Comparison of ENCODE assay signal across 21 mouse cellular contexts in the genomic region with DNA sequence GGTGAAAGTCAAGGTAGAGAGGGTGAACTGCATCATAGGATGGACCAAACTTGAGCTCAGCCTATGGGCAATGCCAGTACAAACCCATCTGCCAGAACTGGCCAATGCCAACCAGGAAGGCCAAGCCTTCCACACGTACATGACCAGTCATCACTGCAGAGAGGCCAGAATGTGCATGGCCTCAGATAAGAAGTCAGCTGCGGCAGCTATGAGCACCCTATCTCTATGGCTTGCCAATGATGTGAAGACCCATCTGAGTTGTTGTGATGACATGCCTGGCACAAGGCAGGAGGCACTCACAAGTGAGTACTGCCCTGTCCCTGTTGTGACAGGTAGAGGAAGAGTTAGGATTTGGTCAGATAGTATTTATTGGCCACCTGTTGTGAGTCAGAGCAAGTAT.
DNase-seq lines count a peak whose midpoint lies in the region; ATAC-seq lines count a peak whose summit lies in the region.
"Had no signal": no experiment of that assay in that cellular context is flagged by ENCODE, and none has a peak within 500 bp of the region (broad histone marks: within the 10 kb centered on the region; RNA-seq: fewer than 3 reads in every experiment).

No protein-coding gene starts in this region.

- H3K27me3 ChIP-seq in intestine, embryonic 16.5 days (replicated peaks; ENCODE audit: control insufficient read depth, insufficient read depth, low read length) = no peaks in the 10 kb centered on the region
- H3K27me3 ChIP-seq in intestine, embryonic 15.5 days (replicated peaks) = no peaks in the 10 kb centered on the region
- no peaks in the 10 kb centered on the region for H3K27me3 ChIP-seq in liver, embryonic 11.5 days (replicated peaks; ENCODE audit: control insufficient read depth, insufficient read depth, low read length)
- no peaks in the 10 kb centered on the region for H3K27me3 ChIP-seq in liver, embryonic 15.5 days
- H3K27me3 ChIP-seq: embryonic facial prominence, embryonic 13.5 days; forebrain, embryonic 12.5 days had no signal

- no peak overlapping the region for H3K4me3 ChIP-seq in intestine, embryonic 16.5 days (ENCODE audit: low read length)
- H3K4me3 ChIP-seq in intestine, embryonic 15.5 days (replicated peaks) = no peak overlapping the region
- no peak overlapping the region for H3K4me3 ChIP-seq in liver, embryonic 11.5 days (ENCODE audit: low read depth, low read length)
- no peak overlapping the region for H3K4me3 ChIP-seq in liver, embryonic 15.5 days (replicated peaks)
- H3K4me3 ChIP-seq: embryonic facial prominence, embryonic 13.5 days; forebrain, embryonic 12.5 days; heart, embryonic 12.5 days; hindbrain, embryonic 10.5 days had no signal

- ATAC-seq in intestine, embryonic 16.5 days = peak; percentile 33; the same call in 1 of the 2 replicates
- ATAC-seq in intestine, embryonic 15.5 days = no peak
- peak; percentile 64 for ATAC-seq in liver, embryonic 11.5 days (replicated peaks; ENCODE audit: low FRiP score)
- peak; percentile 57 for ATAC-seq in liver, embryonic 15.5 days (ENCODE audit: insufficient read depth)
- peak; percentile 91 for ATAC-seq in megakaryocyte-erythroid progenitor cell, adult 5-6 weeks (replicated peaks; ENCODE audit: low FRiP score, low TSS enrichment, poor library complexity, severe bottlenecking)
- ATAC-seq: activated CD4-positive, CD25-positive, alpha-beta regulatory T cell, adult 4 months; forebrain, embryonic 16.5 days; Patski had no signal

- H3K9ac ChIP-seq in intestine, embryonic 16.5 days (ENCODE audit: low read depth, low read length) = no peak overlapping the region
- no peak overlapping the region for H3K9ac ChIP-seq in intestine, embryonic 15.5 days
- H3K9ac ChIP-seq in liver, embryonic 11.5 days (ENCODE audit: low read depth, low read length) = no peak overlapping the region
- no peak overlapping the region for H3K9ac ChIP-seq in liver, embryonic 15.5 days
- H3K9ac ChIP-seq: embryonic facial prominence, embryonic 13.5 days; forebrain, embryonic 12.5 days; heart, embryonic 12.5 days had no signal

- intact Hi-C loops in left cerebral cortex, postnatal 14 days (cut with DNase I) = no loop called here

- H3K36me3 ChIP-seq in intestine, embryonic 16.5 days (ENCODE audit: control insufficient read depth, insufficient read depth, low read length) = no peaks in the 10 kb centered on the region
- no peaks in the 10 kb centered on the region for H3K36me3 ChIP-seq in intestine, embryonic 15.5 days
- H3K36me3 ChIP-seq in liver, embryonic 11.5 days (ENCODE audit: control insufficient read depth, insufficient read depth, low read length) = no peaks in the 10 kb centered on the region
- H3K36me3 ChIP-seq in liver, embryonic 15.5 days (replicated peaks) = no peaks in the 10 kb centered on the region
- H3K36me3 ChIP-seq: embryonic facial prominence, embryonic 13.5 days; forebrain, embryonic 12.5 days; heart, embryonic 12.5 days; hindbrain, embryonic 10.5 days had no signal

- no peaks in the 10 kb centered on the region for H3K4me1 ChIP-seq in intestine, embryonic 16.5 days (ENCODE audit: control insufficient read depth, insufficient read depth, low read length)
- H3K4me1 ChIP-seq in intestine, embryonic 15.5 days (replicated peaks) = no peaks in the 10 kb centered on the region
- H3K4me1 ChIP-seq in liver, embryonic 11.5 days (replicated peaks; ENCODE audit: control insufficient read depth, insufficient read depth, low read length) = no peaks in the 10 kb centered on the region; the same call in none of the 2 replicates
- H3K4me1 ChIP-seq in liver, embryonic 15.5 days (replicated peaks) = peaks cover 15% of the 10 kb centered on the region
- H3K4me1 ChIP-seq: embryonic facial prominence, embryonic 13.5 days had no signal

- no peak overlapping the region for H3K4me2 ChIP-seq in intestine, embryonic 16.5 days (ENCODE audit: low read depth, low read length)
- H3K4me2 ChIP-seq in intestine, embryonic 15.5 days (replicated peaks) = no peak overlapping the region
- H3K4me2 ChIP-seq in liver, embryonic 11.5 days = no peak overlapping the region
- no peak overlapping the region for H3K4me2 ChIP-seq in liver, embryonic 15.5 days
- H3K4me2 ChIP-seq: embryonic facial prominence, embryonic 13.5 days; forebrain, embryonic 12.5 days; heart, embryonic 12.5 days had no signal

- 73% methylated on average over 2 of the region's 2 CpGs for WGBS in intestine, embryonic 16.5 days
- 73% methylated on average over 2 of the region's 2 CpGs for WGBS in intestine, embryonic 15.5 days
- 38% methylated on average over 2 of the region's 2 CpGs for WGBS in liver, embryonic 11.5 days
- 12% methylated on average over 2 of the region's 2 CpGs for WGBS in liver, embryonic 15.5 days (ENCODE audit: insufficient replicate concordance)

- no peak for DNase-seq in liver, embryonic 11.5 days (ENCODE audit: low spot score)
- DNase-seq in lung, adult 18-20 months = no peak
- no peak for DNase-seq in right cerebral cortex, adult 2 months (ENCODE audit: low spot score in 2 of 2)
- no peak for DNase-seq in left cerebral cortex, postnatal 14 days (ENCODE audit: low spot score in 2 of 2)
- DNase-seq: adrenal gland, postnatal 14 days; B cell, adult 2 months; cerebellum, adult 18-20 months; cerebellum, adult 9-11 months; cerebellum, postnatal 36 days; gastrocnemius, postnatal 14 days had no signal

- no peaks in the 10 kb centered on the region for H3K9me3 ChIP-seq in intestine, embryonic 16.5 days (ENCODE audit: control insufficient read depth, low read length)
- H3K9me3 ChIP-seq in intestine, embryonic 15.5 days = no peaks in the 10 kb centered on the region
- H3K9me3 ChIP-seq in liver, embryonic 11.5 days (ENCODE audit: control insufficient read depth, low read length) = no peaks in the 10 kb centered on the region
- H3K9me3 ChIP-seq in liver, embryonic 15.5 days (replicated peaks) = no peaks in the 10 kb centered on the region
- H3K9me3 ChIP-seq: embryonic facial prominence, embryonic 13.5 days; forebrain, embryonic 12.5 days; heart, embryonic 12.5 days; hindbrain, embryonic 10.5 days had no signal

- H3K27ac ChIP-seq in intestine, embryonic 16.5 days (ENCODE audit: low read length) = no peak overlapping the region
- H3K27ac ChIP-seq in intestine, embryonic 15.5 days = no peak overlapping the region; the same call in 1 of the 2 replicates
- H3K27ac ChIP-seq in liver, embryonic 11.5 days (ENCODE audit: low read depth, low read length) = no peak overlapping the region
- H3K27ac ChIP-seq in liver, embryonic 15.5 days (replicated peaks) = no peak overlapping the region
- H3K27ac ChIP-seq: embryonic facial prominence, embryonic 13.5 days; forebrain, embryonic 12.5 days; hindbrain, embryonic 10.5 days had no signal
